Mouse (Mus musculus) Patski (cell line): ENCODE results near the gene Spg21. TPM values are rescaled to one million over a fixed set of nuclear protein-coding genes. Genes with fewer than 3 reads are reported as not detected.

Source experiments
- ATAC-seq: fragments of 100-300 bp; one replicate; pipeline ENCODE4 v1.8.0; 2021
- CTCF ChIA-PET: fragments of 350-600 bp; sonication (Branson Sonifier 250); formaldehyde crosslinking; loops from one replicate; lab custom pipeline; 2022; ENCODE audit warnings: inconsistent platforms; lab: Charles Lee
- POLR2A ChIA-PET: fragments of 350-600 bp; sonication (Branson Sonifier 250); formaldehyde crosslinking; loops from one replicate; lab custom pipeline; 2022; ENCODE audit warnings: antibody characterized with exemption, inconsistent platforms; lab: Charles Lee
- DNase-seq: peaks from one replicate; pipeline ENCODE4 v3.0.0-alpha.2; 2011; ENCODE audit warnings: low read depth, low spot score
- H3K27me3 ChIP-seq: fragments of 371-371 bp; one replicate; pipeline ENCODE4 v1.5.1; 2021
- CTCF ChIP-seq: fragments of 100-300 bp; IDR thresholded peaks from one replicate; pipeline ENCODE4 v1.5.1; 2021
- in situ Hi-C: fragments of 300-500 bp; cut with MboI; formaldehyde crosslinking; loops from 3 replicates; pipeline ENCODE4 v1.11.1; 2018; ENCODE audit warnings: low pct_unique_long_range_greater_than_20kb, mixed read lengths
- polyA plus RNA-seq: library from polyadenylated mRNA; unstranded; gene quantifications from one replicate; pipeline ENCODE4 v1.2.3, GENCODE M21; 2021

Gene Spg21
- polyA plus RNA-seq: 112 TPM

DNA sequence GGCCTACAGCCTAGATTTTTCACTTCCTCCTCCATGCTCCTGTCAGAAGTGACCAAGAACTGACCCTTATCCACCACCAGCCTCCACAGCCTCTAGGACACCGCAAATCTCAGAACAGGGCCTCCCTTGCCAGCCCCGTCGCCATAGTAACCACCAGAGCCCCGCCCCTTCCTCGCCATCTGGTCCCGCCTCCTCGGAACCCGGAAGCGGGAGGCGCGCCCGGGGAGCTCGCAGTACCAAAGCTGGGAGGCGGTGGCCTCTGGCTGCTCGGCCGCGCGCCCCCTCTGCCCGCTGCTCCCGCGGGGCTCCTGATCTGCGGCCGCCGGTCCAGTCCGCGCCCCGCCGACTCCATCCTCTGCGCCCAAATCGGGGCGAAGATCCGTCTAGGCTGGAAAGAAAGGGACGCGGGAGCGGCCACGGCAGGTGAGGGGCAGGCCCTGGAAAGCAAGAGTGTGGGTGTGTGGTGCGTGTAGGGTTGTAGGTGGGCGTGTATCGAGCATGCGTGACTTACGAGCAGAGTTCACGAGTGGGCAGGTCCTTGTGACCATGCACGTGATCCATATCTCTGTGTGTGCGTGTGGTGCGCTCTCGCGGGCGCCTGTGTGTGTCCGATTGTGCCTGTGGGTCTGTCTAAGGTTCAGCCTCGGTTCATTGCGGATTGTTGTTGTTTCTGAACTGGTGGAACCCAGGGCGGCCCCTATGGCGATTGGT, at the start of gene Spg21:
TSS of gene Spg21 (plus strand) at position 216 of the 711 bp plus-strand sequence.
- ChIA-PET POLR2A (no interaction called here), CTCF (interaction anchor here (1.1 to 1.2 kb wide), 2 partner anchors 11 to 20 kb away, joined by 3 read pairs; no protein-coding TSS in a partner anchor)
- DNase-seq (peak; percentile 68), ATAC-seq (peak; percentile 81)
- TF ChIP-seq CTCF: no peak
- in situ Hi-C loops: no loop called here
- no peaks in the 10 kb centered on the region for H3K27me3 ChIP-seq

DNA sequence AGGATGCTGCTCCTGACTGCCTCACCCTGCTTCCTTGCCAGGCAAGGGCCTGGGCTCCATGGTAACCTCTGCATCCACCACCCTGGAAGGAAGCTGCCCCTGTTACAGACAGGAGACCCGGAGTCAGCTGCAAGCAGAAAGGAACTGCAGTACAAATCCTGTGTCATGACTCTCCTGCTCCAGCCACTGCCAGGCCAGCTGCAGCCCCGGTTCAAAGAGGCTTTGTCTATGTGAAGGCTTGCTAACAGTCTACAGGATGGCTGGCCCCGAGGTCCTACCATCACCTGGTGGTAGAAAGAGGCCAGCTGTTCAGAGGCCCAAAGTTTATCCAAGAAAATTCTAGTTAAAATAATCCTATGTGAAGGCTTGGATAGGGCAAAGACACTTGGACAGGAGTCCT, 49.4 kb upstream of the Spg21 start:
- no peaks in the 10 kb centered on the region for H3K27me3 ChIP-seq
- in situ Hi-C loops: no loop called here
- DNase-seq (no peak), ATAC-seq (no peak)
- TF ChIP-seq CTCF: no peak
- CTCF ChIA-PET: no interaction called here
- POLR2A ChIA-PET: no interaction called here

- no peak for ATAC-seq
- TF ChIP-seq CTCF: no peak
- CTCF ChIA-PET: no interaction called here
- no peaks in the 10 kb centered on the region for H3K27me3 ChIP-seq
- in situ Hi-C loops: no loop called here
- POLR2A ChIA-PET: no interaction called here
- DNase-seq: no peak
Observed at GRCm38 (mm10) chr9:65417738-65418137, 43.0 kb upstream of the Spg21 start.

- CTCF ChIA-PET: no interaction called here
- no peak for TF ChIP-seq CTCF
- in situ Hi-C loops: loop anchor here (10.0 kb wide), 1 partner anchor 195 kb away; no protein-coding TSS in a partner anchor
Observed at GRCm38 (mm10) chr9:65419633-65420032, 41.1 kb upstream of the Spg21 start.

DNA sequence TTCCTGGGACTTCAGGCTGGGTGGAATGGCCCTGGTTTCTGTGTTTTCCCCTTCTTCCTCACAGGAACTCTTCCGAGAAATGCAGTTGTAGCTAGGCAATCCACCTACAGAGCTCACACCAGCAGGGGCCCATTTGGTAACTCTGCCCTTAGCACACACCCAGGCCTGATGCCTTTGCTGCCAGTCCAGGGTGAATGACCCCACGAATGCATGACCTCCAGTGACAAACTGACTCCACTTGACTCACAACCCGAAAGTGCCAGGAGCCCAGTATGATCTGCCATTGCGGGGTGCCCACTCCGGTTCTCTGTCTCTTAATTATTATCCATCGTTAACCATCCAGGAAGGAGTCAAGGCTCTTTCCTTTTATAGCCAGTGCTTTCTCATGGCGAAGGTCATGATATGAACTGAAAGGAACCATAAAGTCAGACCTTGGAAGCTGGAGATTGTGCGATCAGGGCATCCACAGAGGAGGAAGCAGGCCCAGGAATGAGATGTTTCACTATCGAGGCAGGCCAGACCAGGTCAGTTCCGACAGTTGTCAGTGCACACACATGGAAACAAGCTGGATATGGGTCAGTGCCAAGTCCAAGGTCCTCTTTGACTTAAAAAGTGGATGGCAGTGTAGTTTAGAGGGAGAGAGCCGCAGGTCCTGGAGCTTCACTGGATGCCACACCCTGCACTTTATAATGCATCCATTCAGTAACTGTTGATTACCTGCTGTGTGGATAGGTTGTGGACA, 37.8 kb upstream of the Spg21 start, which contains the start of gene Slc51b:
TSS of gene Slc51b (minus strand) at position 196 of the 742 bp plus-strand sequence.
- ATAC-seq (no peak), DNase-seq (no peak)
- H3K27me3 ChIP-seq: no peaks in the 10 kb centered on the region
- ChIA-PET CTCF (interaction anchor here (1.2 kb wide), 1 partner anchor 52 kb away, joined by 3 read pairs; no protein-coding TSS in a partner anchor), POLR2A (no interaction called here)
- in situ Hi-C loops: loop anchor here (10.0 kb wide), 1 partner anchor 198 kb away; no protein-coding TSS in a partner anchor
- TF ChIP-seq CTCF: no peak

More at GRCm38 (mm10) chr9:65419633-65420032, 41.1 kb upstream of the Spg21 start:
- no peak for ATAC-seq
- no peak for DNase-seq
- POLR2A ChIA-PET: no interaction called here
- no peaks in the 10 kb centered on the region for H3K27me3 ChIP-seq

DNA sequence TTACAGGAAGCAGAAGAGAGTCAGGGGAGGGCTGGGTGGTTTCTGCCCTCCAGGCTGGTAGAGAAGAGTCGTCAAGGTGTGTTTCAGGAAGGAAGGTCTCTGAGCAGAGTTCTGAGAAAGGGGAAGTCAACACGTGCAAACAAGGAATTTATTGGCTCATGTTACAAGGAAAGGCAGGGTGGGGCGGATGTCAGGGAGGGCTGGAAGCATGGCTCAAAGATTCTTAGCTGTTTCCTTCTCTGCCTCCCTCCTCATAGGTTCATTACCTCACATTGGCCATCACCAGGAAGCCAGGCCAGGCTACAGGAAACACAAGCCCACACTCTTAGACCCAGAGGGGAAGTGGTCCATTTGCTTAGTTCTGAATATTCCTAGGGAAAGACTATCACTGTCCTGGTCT, 36.4 kb upstream of the Spg21 start:
- no peak for TF ChIP-seq CTCF
- ATAC-seq (no peak), DNase-seq (no peak)
- ChIA-PET POLR2A (no interaction called here), CTCF (interaction anchor here (0.9 kb wide), 1 partner anchor 8 kb away, joined by 3 read pairs; no protein-coding TSS in a partner anchor)
- in situ Hi-C loops: loop anchor here (10.0 kb wide), 1 partner anchor 200 kb away; no protein-coding TSS in a partner anchor
- H3K27me3 ChIP-seq: no peaks in the 10 kb centered on the region

DNA sequence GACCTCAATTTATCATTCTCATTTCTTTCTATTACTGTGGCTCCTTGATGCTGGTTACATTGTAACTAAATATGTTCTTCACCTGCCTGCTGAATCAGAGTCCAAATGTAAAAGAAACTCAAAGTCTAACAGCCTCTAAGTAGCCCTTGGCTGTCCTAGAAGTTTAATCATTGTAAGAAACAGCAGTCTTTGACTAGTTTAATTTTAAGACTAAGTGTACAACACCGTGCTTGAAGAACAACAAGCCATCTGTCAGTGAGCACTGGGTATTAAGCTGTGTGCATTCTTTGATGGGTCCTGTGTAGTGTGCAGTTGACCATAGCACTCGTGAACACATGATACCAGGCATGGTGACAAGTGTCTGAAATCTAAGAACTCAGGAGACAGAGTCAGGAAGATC, 33.2 kb upstream of the Spg21 start:
- ChIA-PET POLR2A (no interaction called here), CTCF (no interaction called here)
- ATAC-seq (no peak), DNase-seq (no peak)
- in situ Hi-C loops: loop anchor here (5.0 to 10.0 kb wide), 2 partner anchors 35 to 203 kb away; partner anchors contain the start of gene Kbtbd13
- no peak for TF ChIP-seq CTCF
- no peaks in the 10 kb centered on the region for H3K27me3 ChIP-seq

DNA sequence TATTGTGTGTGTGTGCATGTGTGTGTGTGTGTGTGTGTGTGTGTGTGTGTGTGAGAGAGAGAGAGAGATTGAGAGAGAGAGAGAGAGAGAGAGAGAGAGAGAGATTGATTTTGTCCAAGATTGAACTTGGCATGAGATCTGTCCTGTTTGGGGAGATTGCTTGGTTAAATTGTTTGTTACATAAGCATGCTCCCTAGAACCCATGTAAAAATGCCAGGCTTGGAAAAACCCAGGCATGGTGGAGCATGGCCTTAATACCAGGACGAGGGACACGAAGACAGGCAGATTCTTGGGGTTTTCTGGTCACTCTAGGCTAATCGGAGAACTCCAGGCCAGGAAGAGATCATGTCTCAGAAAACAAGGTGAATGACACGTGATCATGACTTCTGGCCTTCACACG, 32.7 kb upstream of the Spg21 start:
- POLR2A ChIA-PET: no interaction called here
- no peak for ATAC-seq
- DNase-seq: no peak
- no peaks in the 10 kb centered on the region for H3K27me3 ChIP-seq
- no peak for TF ChIP-seq CTCF
- CTCF ChIA-PET: no interaction called here
- in situ Hi-C loops: loop anchor here (5.0 to 10.0 kb wide), 2 partner anchors 36 to 203 kb away; partner anchors contain the start of gene Kbtbd13

GRCm38 (mm10) chr9:65430401-65430800, 30.3 kb upstream of the Spg21 start:
- ChIA-PET CTCF (interaction anchor here (1.4 to 3.5 kb wide), 3 partner anchors 37 to 64 kb away, joined by 3 to 13 read pairs (median 5); no protein-coding TSS in a partner anchor), POLR2A (interaction anchor here (1.6 kb wide), 1 partner anchor 56 kb away, joined by 3 read pairs; no protein-coding TSS in a partner anchor)
- TF ChIP-seq CTCF: no peak
- in situ Hi-C loops: no loop called here
- DNase-seq: no peak
- no peak for ATAC-seq
- no peaks in the 10 kb centered on the region for H3K27me3 ChIP-seq

DNA sequence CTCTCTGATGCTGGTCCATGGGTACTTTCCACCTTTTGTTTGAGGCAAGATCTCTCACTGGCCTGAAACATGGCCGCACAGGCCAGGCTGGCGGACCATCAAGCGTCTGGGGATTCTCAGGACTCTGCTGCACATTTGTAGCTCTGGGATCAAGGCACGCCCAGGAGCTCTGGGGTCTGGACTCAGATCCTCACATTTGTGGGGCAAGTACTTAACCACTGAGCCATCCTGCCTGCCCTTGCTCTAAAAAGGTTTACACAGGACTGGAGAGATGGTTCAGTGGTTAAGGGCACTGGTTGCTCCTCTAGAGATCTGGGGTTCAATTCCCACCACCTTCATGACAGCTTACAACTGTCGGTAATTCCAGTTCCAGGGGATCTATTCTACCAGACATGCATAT, 29.8 kb upstream of the Spg21 start:
- ATAC-seq (no peak), DNase-seq (no peak)
- CTCF ChIA-PET: interaction anchor here (1.2 to 3.5 kb wide), 6 partner anchors 33 to 64 kb away, joined by 3 to 13 read pairs (median 6); partner anchors contain the start of gene Rasl12
- in situ Hi-C loops: no loop called here
- no peak for TF ChIP-seq CTCF
- no peaks in the 10 kb centered on the region for H3K27me3 ChIP-seq
- POLR2A ChIA-PET: interaction anchor here (1.6 kb wide), 1 partner anchor 56 kb away, joined by 3 read pairs; no protein-coding TSS in a partner anchor
